Mouse (Mus musculus): ENCODE measurements around the gene Dennd1a.
A peak's percentile ranks its signal among the peaks of the same experiment; 100 is the strongest.

Dennd1a gene

GRCm38 (mm10) chr2:38025615-38026014 is 261.6 kb downstream of the Dennd1a start:
- no peak for DNase-seq

DNA sequence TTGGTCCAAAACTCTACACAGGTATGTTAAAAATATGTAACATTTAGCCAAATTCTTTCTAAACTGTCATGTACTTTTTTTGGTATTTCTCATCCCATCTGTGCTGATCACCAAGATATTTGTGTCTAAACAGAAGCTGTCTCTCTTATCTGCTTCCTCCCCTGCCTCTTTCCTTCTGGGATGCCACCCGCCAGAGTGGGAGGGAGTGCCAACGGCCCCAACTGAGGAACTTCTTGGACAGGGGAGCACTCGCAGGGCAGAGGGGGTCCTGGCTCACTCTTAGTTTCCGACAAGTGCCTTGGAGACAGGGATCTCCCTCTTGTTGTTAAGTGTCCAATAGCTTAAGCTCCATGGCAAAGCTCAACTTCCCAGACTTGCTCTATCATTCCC is 263.5 kb downstream of the Dennd1a start:
- DNase-seq = no peak

DNA sequence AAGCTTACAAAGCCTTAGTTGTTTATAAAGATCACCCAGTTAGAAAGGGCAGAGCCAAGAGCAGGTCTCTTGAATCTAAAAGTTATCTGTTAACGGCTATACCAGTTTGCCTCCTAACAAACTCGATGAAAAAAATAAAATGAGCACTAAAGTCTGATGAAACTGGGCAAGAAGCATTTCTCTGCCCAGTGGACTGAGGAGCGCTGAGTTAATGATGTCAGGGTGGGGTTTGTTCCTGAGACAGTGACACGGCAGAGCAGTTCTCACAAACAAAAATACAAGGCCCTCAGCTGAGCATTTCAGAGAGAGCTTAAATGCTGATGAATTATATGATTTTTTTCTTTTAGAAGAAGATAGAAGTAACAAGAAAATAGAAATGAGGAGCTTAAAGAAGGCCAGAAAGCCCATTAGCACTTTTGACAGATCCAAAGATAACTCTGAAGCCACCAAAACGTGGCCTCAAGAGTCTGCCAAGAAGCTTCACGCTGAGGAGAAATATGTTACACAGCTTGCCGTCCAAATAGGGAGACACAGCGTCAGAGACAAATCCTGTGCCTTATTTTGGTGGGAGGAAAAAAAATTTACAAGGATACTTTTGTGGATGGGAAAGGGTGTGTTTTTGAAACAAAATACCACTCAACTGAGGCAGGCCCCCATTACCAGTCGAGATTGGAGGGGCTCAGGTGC is 264.0 kb downstream of the Dennd1a start:
- DNase-seq = no peak

GRCm38 (mm10) chr2:38021166-38021565 is 266.0 kb downstream of the Dennd1a start:
- no peak for DNase-seq

- no peak for DNase-seq
Measured at GRCm38 (mm10) chr2:38014702-38015101, 272.5 kb downstream of the Dennd1a start.

- peak; percentile 63 for DNase-seq
Measured at GRCm38 (mm10) chr2:38013839-38014365, 273.3 kb downstream of the Dennd1a start.

GRCm38 (mm10) chr2:38007238-38007637 is 280.0 kb downstream of the Dennd1a start:
- DNase-seq = no peak

DNA sequence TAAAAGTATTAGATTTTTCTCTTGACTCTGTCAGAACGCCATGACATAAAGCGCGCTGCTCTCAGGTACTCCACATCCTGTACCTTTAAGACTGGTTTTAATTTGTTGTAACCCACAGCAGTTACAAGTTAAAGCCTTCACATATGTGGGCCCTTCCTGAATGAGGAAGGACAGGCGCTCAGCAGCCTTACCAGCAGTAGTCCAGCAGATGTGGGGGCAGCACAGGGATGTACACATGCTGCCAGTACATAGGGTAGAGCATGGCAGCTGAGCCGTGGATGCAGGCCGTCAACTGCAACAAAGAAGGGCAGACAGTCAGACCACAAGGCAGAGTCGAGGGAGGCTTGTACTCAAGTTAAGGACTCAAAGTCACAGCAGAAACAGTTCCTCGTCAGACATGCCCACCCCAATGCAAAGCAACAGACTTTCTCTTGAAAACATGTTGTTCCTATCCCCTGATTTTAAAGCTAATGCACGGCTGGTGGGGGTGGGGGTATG is 284.0 kb downstream of the Dennd1a start:
- DNase-seq = no peak

GRCm38 (mm10) chr2:38001004-38001403 is 286.2 kb downstream of the Dennd1a start:
- no peak for DNase-seq

DNA sequence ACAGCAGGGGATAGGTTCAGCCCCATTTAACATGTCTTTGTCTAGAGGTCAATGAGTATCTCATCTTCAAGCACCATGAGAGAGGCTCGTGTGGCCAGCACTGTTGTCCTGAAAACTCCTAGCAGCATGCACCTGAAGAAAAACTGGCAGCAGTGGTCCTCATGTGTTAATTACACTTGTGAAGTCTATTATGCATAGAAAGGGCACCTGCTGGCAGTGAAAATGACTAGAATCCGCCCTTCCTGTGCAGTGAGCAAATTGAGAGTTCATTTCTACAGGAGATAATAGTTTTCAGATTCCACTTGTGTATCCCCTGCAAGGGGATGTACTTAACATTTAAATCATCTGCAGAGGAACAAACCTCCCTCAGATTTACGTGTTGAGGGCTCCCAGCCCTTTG is 289.2 kb downstream of the Dennd1a start:
- DNase-seq = no peak

DNA sequence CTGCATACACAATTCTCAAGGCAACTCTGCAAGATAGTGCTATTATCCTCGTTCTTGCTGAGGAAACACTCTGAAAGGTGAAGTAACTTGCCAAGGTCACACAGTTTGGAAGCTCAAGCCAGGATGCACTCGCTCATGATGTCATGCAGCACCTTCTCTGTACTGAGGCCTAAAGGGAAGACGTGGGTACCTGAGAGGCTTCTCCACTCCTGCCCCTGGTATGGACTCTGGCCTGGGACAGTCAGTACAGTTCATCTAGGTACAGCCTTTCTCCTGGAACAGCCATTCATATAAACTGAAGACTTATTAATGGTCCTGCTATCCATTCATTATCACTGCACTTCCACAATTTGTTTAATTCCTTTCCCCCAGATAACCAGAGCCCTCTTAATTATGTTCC is 298.1 kb downstream of the Dennd1a start:
- no peak for DNase-seq

DNA sequence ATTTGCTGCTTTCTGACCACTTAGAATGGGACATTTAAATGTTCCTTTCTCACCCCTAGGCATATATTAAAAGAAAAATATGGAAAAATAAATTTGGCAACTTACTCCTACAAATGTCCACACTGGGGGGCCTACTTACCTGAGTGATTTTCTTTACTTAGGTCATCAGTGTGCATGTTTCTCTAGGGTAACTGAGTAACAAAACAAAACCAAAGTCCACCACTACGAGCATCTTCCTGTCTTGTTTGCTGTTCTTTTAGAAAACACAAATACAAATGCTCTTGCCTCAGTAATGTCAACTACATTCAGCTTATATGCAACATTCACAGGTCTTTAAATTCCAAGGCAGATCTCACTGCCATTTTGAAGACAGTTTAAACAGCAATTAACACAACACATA is 298.9 kb downstream of the Dennd1a start:
- no peak for DNase-seq

DNA sequence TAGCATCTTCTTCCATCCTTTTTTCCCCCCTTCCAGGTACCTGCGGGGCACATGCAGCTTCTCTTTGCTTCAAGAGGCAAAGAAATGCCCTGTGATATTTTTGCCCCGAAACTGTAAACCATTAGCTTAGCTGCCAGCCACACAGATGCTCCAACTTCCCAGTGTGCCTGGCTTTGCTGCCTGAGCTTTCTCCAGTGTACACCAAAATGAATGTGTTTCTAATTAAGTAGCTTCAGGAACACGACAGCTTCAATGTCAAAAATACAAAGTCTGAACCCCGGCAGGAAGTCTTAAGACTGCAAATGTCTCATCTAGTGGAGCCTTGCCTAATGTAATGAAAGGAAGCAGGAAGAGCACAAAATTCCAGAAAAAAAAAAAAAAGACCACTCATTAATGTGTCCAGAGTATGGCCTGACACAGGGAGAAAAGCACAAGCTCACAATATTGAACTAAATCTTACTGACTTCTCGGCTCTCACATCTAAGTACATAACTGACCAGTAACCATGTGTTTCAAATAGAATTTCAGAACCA is 301.4 kb downstream of the Dennd1a start:
- DNase-seq = peak; percentile 18

DNA sequence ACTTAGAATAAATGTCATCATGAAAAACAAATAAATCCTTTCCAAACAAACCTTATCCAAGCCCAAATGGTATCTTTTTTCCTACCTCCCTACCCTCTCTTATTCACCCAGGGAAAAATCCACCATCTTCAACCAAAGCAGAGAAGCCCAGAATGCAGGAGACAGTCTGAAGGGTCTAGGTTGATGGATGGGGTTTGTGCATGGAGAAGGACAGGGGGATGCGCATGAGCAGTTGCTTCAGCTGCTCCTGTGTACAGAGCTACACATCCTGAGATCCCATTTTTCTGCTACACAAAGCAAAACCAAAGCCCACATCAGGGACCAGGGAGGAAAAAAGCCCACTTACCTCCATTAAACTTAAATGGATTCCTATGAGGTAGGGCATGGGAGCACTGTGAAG is 304.5 kb downstream of the Dennd1a start:
- no peak for DNase-seq

GRCm38 (mm10) chr2:37981562-37982403 is 305.4 kb downstream of the Dennd1a start:
- DNase-seq = no peak

- no peak for DNase-seq
Measured at GRCm38 (mm10) chr2:37974201-37974600, 313.0 kb downstream of the Dennd1a start.

GRCm38 (mm10) chr2:37972621-37973020 is 314.6 kb downstream of the Dennd1a start:
- DNase-seq = no peak

GRCm38 (mm10) chr2:37971726-37972125 is 315.5 kb downstream of the Dennd1a start:
- DNase-seq = no peak

DNA sequence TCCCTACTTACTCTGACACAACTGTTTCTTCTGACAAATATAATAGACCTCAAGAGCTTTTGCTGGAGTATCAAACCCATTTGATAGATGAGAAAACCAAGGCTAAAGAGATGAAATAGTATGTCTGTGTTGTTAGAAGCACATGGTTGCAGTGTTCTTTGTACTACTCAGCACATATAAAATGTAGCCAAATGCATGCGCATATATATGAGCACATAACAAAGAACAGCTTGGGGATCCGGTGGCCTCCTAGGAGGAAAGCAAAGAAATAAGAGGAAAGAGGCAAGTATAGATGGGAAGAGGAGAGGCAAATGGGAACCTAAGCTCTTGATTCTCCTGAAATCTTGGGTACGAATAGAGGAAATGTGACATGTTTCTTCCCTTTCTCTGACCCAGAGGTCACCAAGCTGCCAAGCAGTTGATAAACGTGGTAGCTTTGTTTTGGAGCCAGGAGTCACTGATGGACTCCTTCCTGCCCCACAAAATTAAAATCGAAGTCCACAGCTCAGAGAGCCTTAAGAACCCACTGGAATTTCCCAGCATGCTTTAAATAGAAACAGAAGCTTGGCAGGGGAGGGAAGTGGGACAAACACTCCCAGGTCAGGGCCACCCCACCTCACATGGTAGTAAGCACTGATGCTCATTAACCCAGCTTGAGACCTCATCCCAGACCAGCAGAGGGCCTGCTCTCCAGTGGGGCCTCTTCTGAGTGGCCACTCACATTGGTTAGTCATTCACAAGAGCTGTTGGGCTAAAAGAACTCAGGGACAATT is 317.3 kb downstream of the Dennd1a start:
- DNase-seq = peak; percentile 60

DNA sequence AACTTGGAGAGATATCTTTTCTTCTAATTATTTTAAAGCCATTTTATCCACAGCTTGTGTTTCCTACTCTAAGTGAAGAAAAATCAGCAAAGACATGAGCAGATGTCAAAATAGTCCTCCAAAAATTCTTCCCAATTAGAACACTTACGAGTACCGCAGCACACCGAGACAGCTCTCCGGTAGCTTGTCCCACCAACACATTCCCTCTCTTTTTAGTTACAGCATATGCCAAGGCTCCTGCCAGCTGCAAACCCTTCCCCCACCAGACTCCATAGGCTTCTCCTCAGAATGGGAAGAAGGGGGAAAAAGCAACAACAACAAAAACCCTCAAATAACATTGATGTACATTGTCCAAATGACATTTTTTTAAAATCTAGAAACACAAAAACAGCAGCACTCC is 322.7 kb downstream of the Dennd1a start:
- DNase-seq = no peak

GRCm38 (mm10) chr2:37963362-37963761 is 323.8 kb downstream of the Dennd1a start:
- DNase-seq = peak; percentile 34

GRCm38 (mm10) chr2:37948424-37948823 is 338.8 kb downstream of the Dennd1a start:
- no peak for DNase-seq
